Mouse (Mus musculus): Measurements from ENCODE around the gene Epop. TPM values are rescaled to one million over a fixed set of nuclear protein-coding genes. Genes with fewer than 3 reads are reported as not detected.
"Not testable (repeated sequence)": the region's sequence is repeated elsewhere in the genome, so short reads cannot be mapped to it uniquely, and the experiment has no call there.

Epop gene
- polyA plus RNA-seq, 1 experiment from 2014 or later, result 2.8 TPM

DNA sequence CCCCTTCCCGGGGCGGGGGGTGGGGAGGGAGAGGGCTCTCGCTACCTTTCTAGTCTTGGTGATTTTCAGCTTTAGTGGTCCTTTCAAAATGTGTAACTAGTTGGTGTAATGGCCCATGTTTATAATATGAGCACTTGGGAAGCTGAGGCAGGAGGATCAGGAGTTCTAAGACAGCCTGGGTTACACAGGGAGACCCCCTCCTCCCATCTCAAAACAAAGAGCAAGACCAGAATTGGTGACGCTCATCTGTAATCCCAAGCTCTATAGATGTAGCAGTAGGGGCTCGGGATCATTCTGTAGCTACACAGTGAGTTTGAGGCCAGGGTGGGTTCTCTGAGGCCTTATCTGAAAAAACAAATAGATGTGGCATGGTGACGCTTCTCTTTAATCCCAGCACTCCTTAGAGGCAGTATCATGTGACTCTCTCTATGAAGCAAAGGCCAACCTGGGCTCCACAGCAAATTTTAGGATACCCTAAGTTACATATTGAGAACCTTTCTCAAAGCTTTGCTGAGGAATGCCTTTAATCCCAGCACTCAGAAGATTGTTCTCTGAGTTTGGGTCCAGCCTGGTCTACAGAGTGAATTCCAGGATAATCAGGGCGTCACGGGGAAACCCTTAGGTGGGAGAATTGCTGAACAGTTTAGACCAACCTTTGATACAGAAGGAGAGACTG lies 14.0 kb upstream of the Epop start:
- Histone ChIP-seq H3K9ac (replicated peaks; ENCODE audit: low read length) (no peak overlapping the region), H3K4me2 (ENCODE audit: low read length) (no peak overlapping the region), H3K9me3 (ENCODE audit: control insufficient read depth, low read length) (no peaks in the 10 kb centered on the region), H3K27me3 (ENCODE audit: control insufficient read depth, insufficient read depth, low read length) (no peaks in the 10 kb centered on the region), H3K4me3 (replicated peaks; ENCODE audit: low read depth, low read length) (no peak overlapping the region), H3K27ac (replicated peaks; ENCODE audit: low read depth, low read length) (no peak overlapping the region), H3K4me1 (ENCODE audit: control insufficient read depth, insufficient read depth, low read length) (no peaks in the 10 kb centered on the region), H3K36me3 (ENCODE audit: control insufficient read depth, insufficient read depth, low read length) (no peaks in the 10 kb centered on the region)
- 80% methylated on average over 8 of the region's 8 CpGs for WGBS
- no peak for DNase-seq
- no peak for ATAC-seq (ENCODE audit: low FRiP score, low TSS enrichment)

DNA sequence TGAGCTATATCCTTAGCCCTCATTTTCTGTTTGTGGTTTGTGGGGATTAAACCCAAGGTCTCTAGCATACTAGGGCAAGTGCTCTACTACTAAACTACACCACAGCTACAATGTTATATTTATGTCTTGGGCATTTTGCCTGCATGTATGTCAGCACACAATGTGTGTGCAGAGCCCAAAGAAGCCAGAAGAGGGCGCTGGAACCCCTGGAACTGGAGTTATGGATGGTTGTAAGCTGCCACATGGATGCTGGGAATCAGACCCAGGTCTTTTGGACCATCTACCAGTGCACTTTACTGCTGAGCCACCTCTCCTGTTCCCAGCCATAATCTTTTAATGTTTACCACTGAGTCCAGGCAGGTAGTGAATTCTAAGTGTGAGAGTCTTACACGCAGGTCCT lies 13.2 kb upstream of the Epop start:
- no peaks in the 10 kb centered on the region for H3K27me3 ChIP-seq (ENCODE audit: control insufficient read depth, insufficient read depth, low read length)
- H3K4me1 ChIP-seq (ENCODE audit: control insufficient read depth, insufficient read depth, low read length), result no peaks in the 10 kb centered on the region
- DNase-seq (no peak), ATAC-seq (ENCODE audit: low FRiP score, low TSS enrichment) (no peak)
- no peaks in the 10 kb centered on the region for H3K36me3 ChIP-seq (ENCODE audit: control insufficient read depth, insufficient read depth, low read length)
- no peak overlapping the region for H3K27ac ChIP-seq (replicated peaks; ENCODE audit: low read depth, low read length)
- H3K4me3 ChIP-seq (replicated peaks; ENCODE audit: low read depth, low read length), result no peak overlapping the region
- 48% methylated on average over 2 of the region's 2 CpGs for WGBS
- no peak overlapping the region for H3K4me2 ChIP-seq (ENCODE audit: low read length)
- no peak overlapping the region for H3K9ac ChIP-seq (replicated peaks; ENCODE audit: low read length)
- H3K9me3 ChIP-seq (ENCODE audit: control insufficient read depth, low read length), result no peaks in the 10 kb centered on the region

DNA sequence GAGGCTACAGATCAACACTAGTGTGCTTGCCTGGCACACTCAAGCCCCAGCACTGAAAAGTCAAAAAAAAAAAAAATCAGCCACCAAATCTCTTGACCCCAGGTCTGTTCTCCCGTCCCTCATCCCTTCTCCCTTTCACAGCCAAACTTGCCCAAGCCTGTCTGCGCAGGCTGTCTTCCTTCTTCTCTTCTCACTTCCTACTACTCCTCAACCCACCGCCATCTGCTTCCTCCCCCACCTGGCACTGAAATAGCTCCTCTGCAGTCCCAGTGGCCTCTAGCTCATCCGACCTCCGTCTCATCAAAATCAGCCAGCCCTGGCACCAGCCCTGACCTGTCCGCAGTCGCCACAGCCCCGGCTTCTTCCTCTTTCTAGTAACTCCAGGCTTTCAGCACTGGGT lies 12.2 kb upstream of the Epop start:
- Histone ChIP-seq H3K4me1 (ENCODE audit: control insufficient read depth, insufficient read depth, low read length) (no peaks in the 10 kb centered on the region), H3K27me3 (ENCODE audit: control insufficient read depth, insufficient read depth, low read length) (no peaks in the 10 kb centered on the region), H3K27ac (replicated peaks; ENCODE audit: low read depth, low read length) (no peak overlapping the region), H3K9me3 (ENCODE audit: control insufficient read depth, low read length) (no peaks in the 10 kb centered on the region), H3K36me3 (ENCODE audit: control insufficient read depth, insufficient read depth, low read length) (no peaks in the 10 kb centered on the region), H3K4me3 (replicated peaks; ENCODE audit: low read depth, low read length) (no peak overlapping the region), H3K4me2 (ENCODE audit: low read length) (no peak overlapping the region), H3K9ac (replicated peaks; ENCODE audit: low read length) (no peak overlapping the region)
- DNase-seq (no peak), ATAC-seq (ENCODE audit: low FRiP score, low TSS enrichment) (no peak)
- WGBS, result 62% methylated on average over 8 of the region's 8 CpGs

DNA sequence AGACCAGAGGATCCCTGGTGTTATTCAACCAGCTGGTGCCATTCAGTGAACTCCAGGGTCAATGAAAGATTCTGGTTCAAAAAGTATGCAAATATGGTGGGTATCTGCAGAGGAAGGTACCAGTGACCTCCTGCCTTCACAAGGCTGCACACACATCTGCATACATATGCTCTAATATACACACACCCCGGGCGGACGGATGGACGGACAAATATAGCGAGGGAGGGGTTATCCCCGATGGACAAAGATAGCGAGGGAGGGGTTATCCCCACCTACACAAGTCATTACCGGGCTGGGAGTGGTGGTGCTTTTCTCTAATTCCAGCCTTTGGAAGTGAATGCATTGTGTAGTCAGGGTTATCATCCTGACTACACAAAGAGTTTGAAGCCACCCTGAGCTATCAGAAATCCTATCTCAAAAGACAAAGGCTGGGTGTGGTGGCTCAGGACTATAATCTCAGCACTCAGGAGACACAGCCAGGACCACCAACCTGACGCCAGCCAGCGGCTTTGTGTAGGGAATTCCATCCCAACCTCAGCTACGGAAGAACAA lies 6.0 kb upstream of the Epop start:
- ATAC-seq (ENCODE audit: low FRiP score, low TSS enrichment), result no peak
- Histone ChIP-seq H3K4me3 (replicated peaks; ENCODE audit: low read depth, low read length) (no peak overlapping the region), H3K27me3 (ENCODE audit: control insufficient read depth, insufficient read depth, low read length) (peaks cover 12% of the 10 kb centered on the region), H3K9me3 (ENCODE audit: control insufficient read depth, low read length) (no peaks in the 10 kb centered on the region), H3K27ac (replicated peaks; ENCODE audit: low read depth, low read length) (no peak overlapping the region), H3K4me2 (ENCODE audit: low read length) (no peak overlapping the region), H3K9ac (replicated peaks; ENCODE audit: low read length) (no peak overlapping the region), H3K4me1 (ENCODE audit: control insufficient read depth, insufficient read depth, low read length) (no peaks in the 10 kb centered on the region), H3K36me3 (ENCODE audit: control insufficient read depth, insufficient read depth, low read length) (no peaks in the 10 kb centered on the region)
- DNase-seq, result no peak
- WGBS, result 73% methylated on average over 11 of the region's 11 CpGs

DNA sequence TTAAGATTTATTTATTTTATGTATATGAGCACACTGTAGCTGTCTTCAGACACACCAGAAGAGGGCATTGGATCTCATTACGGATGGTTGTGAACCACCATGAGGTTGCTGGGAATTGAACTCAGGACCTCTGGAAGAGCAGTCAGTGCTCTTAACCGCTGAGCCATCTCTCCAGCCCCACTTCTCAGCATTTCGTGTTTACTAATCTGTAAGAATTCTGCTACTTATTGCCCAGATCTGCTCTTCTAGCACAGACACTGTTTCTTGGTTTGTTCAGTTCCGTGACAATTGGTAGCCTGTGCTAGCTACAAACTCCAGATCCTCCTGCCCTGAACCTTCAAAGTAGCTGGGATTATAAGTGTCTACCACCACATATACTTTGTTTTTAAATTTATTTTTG lies 2.9 kb upstream of the Epop start:
- H3K4me3 ChIP-seq (replicated peaks; ENCODE audit: low read depth, low read length); H3K36me3 ChIP-seq (ENCODE audit: control insufficient read depth, insufficient read depth, low read length); H3K27ac ChIP-seq (replicated peaks; ENCODE audit: low read depth, low read length); ATAC-seq (ENCODE audit: low FRiP score, low TSS enrichment); H3K9ac ChIP-seq (replicated peaks; ENCODE audit: low read length); DNase-seq; H3K4me2 ChIP-seq (ENCODE audit: low read length); H3K9me3 ChIP-seq (ENCODE audit: control insufficient read depth, low read length): not testable (repeated sequence)
- Histone ChIP-seq H3K27me3 (ENCODE audit: control insufficient read depth, insufficient read depth, low read length) (peaks cover 40% of the 10 kb centered on the region), H3K4me1 (ENCODE audit: control insufficient read depth, insufficient read depth, low read length) (peaks cover 12% of the 10 kb centered on the region; the same call in 1 of the 2 replicates)
- 87% methylated on average over 4 of the region's 4 CpGs for WGBS

DNA sequence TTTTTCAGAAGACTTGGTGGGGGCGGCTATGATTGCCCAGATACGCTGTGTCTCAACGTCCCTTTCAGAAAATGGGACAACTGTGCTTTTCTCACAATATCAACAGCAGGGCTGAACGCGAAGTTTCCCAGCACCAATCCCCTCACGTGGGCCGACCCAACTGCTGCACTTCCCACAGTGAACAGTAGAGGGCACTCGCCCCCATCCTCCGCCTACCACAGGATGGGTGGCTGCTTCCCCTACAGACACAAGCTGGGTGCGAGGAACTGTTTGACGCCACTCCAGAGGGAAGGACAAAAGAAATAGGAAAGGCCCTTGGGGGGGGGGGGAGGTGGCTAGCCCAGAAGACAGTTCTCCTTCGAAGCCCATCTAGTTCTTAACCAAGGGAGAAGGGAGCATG lies 2.4 kb upstream of the Epop start:
- ATAC-seq (ENCODE audit: low FRiP score, low TSS enrichment), result 0 out of 2 replicates have a peak, but pooled peaks have one; percentile 42
- 4% methylated on average over 12 of the region's 12 CpGs for WGBS
- no peak overlapping the region for H3K27ac ChIP-seq (replicated peaks; ENCODE audit: low read depth, low read length)
- DNase-seq, result peak; percentile 84
- no peaks in the 10 kb centered on the region for H3K9me3 ChIP-seq (ENCODE audit: control insufficient read depth, low read length)
- H3K4me3 ChIP-seq (replicated peaks; ENCODE audit: low read depth, low read length), result no peak overlapping the region
- no peak overlapping the region for H3K9ac ChIP-seq (replicated peaks; ENCODE audit: low read length)
- H3K36me3 ChIP-seq (ENCODE audit: control insufficient read depth, insufficient read depth, low read length), result no peaks in the 10 kb centered on the region
- H3K4me2 ChIP-seq (ENCODE audit: low read length), result no peak overlapping the region
- H3K27me3 ChIP-seq (ENCODE audit: control insufficient read depth, insufficient read depth, low read length), result peaks cover 45% of the 10 kb centered on the region
- peaks cover 12% of the 10 kb centered on the region; the same call in 1 of the 2 replicates for H3K4me1 ChIP-seq (ENCODE audit: control insufficient read depth, insufficient read depth, low read length)

DNA sequence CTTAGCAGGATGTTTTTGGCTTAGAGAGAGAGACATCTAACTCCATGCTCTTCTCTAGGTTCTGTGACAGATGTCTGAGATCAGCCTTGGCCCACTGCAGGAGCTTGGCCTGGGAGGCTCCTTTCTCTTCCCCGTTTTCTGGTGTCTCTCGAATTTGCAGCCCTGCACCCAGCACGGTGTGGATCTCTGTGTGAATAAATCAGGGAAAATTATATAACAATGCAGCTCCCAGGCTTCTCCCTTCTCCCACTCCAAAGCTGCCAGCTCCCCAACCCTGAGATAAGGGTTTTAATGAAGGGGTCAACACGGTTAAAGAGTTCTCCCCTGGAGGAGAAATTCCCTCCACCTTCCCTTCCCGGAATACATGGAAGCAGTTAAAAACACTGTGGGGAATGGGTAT lies 2.0 kb upstream of the Epop start:
- DNase-seq, result no peak
- Histone ChIP-seq H3K9me3 (ENCODE audit: control insufficient read depth, low read length) (no peaks in the 10 kb centered on the region), H3K4me2 (ENCODE audit: low read length) (no peak overlapping the region), H3K4me1 (ENCODE audit: control insufficient read depth, insufficient read depth, low read length) (peaks cover 12% of the 10 kb centered on the region; the same call in 1 of the 2 replicates), H3K27me3 (ENCODE audit: control insufficient read depth, insufficient read depth, low read length) (peaks cover 49% of the 10 kb centered on the region), H3K36me3 (ENCODE audit: control insufficient read depth, insufficient read depth, low read length) (no peaks in the 10 kb centered on the region), H3K4me3 (replicated peaks; ENCODE audit: low read depth, low read length) (no peak overlapping the region), H3K9ac (replicated peaks; ENCODE audit: low read length) (no peak overlapping the region), H3K27ac (replicated peaks; ENCODE audit: low read depth, low read length) (no peak overlapping the region)
- no peak for ATAC-seq (ENCODE audit: low FRiP score, low TSS enrichment)
- 13% methylated on average over 5 of the region's 5 CpGs for WGBS

DNA sequence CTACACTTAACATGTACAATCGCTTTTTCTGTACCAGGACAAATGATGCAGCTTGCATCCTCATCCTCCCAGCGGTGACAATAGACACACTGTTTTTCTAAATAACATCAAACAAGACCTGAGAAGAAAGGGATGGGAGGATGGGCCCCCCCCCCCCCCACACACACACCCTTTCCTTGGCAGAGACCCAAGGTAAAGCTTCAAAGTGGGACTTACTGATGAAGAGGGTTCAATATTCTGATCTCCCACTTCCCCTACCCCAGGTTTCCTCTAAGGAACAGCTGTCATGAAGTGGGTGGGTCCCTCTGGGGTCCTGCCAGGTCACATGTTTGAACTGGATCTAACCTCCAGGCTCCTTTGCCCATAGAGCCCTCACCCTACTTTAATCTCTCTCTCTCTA lies 1.5 kb upstream of the Epop start:
- peaks cover 54% of the 10 kb centered on the region for H3K27me3 ChIP-seq (ENCODE audit: control insufficient read depth, insufficient read depth, low read length)

More for the DNA sequence above, 1.5 kb upstream of the Epop start:
- Histone ChIP-seq H3K27ac (replicated peaks; ENCODE audit: low read depth, low read length) (no peak overlapping the region), H3K9ac (replicated peaks; ENCODE audit: low read length) (no peak overlapping the region), H3K4me1 (ENCODE audit: control insufficient read depth, insufficient read depth, low read length) (peaks cover 12% of the 10 kb centered on the region; the same call in 1 of the 2 replicates), H3K9me3 (ENCODE audit: control insufficient read depth, low read length) (no peaks in the 10 kb centered on the region), H3K4me3 (replicated peaks; ENCODE audit: low read depth, low read length) (no peak overlapping the region), H3K36me3 (ENCODE audit: control insufficient read depth, insufficient read depth, low read length) (no peaks in the 10 kb centered on the region), H3K4me2 (ENCODE audit: low read length) (no peak overlapping the region)
- WGBS, result 30% methylated on average over 2 of the region's 2 CpGs
- ATAC-seq (ENCODE audit: low FRiP score, low TSS enrichment) (no peak), DNase-seq (no peak)

All from midbrain, embryonic 14.5 days (tissue).